Mouse (Mus musculus): ENCODE measurements around the gene Slc35c1. TPM values are rescaled to one million over a fixed set of nuclear protein-coding genes. Genes with fewer than 3 reads are reported as not detected.

Slc35c1 gene
- polyA plus RNA-seq, 1 experiment: 43.9 TPM

DNA sequence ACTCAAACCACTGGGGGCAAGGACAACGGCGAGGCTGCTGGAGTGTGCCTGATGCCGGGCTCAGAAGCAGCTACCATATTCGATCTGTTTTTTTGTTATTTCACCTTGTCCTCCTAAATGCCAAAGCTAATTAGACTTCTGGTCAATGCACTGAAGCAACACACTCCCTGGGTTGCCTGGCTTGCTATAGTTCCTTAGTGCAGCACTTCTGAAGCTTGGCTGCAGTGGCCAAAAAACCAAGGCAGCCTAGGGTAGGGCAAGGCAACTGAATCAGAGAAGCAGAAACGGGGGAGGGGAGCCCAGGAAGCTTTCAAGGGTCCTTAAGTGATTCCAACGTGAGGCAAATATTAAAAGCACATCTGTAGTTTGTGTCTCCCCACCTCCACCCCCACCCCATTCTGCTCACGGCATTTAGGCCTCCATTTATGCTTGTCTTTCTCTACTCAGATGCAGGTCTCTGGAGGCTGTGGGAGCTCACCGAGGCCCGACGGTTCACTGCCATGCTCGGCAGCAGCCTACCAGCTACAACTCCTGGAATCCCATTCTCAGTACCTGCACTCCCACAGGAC, 28.6 kb downstream of the Slc35c1 start:
- H3K4me3 ChIP-seq (replicated peaks; ENCODE audit: extremely low read depth, low read depth, low read length): peak overlapping the region; percentile 97
- 29% methylated on average over 11 of the region's 11 CpGs for WGBS
- no peak for DNase-seq
- TF ChIP-seq CTCF (IDR thresholded peaks at IDR 0.05; ENCODE audit: insufficient read depth, low read length) (no peak), POLR2A (IDR thresholded peaks at IDR 0.05; ENCODE audit: borderline replicate concordance, extremely low read depth, low read depth, low read length) (no peak)
- peaks cover 48% of the 10 kb centered on the region for H3K4me1 ChIP-seq (ENCODE audit: control insufficient read depth, insufficient read depth, low read length)

DNA sequence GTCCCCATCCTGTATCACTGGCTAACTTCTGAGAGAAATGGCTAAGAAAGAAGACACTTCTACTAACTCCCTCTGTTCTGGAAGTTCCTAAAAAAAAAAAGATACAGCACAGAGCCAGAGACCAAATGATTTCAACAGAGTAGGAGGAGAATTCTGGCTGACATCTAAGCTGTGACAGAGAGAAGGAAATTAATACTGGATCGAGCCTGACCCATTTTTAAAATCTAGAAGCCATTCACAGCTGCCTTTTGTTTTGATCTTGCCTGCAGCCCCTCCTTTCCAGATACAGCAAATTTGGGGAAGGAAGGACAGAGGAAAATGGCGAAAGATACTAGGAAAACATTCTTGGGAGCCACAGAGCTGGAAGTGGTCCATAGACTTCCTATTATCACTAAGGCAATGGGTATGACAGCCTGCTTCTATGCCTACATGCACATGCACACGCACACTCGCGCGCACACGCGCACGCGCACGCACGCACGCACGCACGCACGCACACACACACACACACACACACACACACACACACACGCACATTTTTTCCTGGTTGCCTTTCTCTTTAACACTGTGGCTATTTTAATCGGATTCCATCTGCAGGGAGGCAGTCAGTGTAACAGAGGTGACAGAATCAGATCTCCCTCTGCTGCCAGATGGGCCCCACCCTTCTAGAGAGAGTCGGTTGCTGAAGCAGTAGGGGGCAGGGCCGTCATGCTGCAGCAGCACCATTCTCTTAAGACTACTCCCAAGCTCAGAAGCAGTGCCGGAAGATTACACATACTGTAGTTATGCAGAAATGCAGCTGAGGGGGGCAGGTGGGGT, 29.4 kb downstream of the Slc35c1 start:
- TF ChIP-seq POLR2A (IDR thresholded peaks at IDR 0.05; ENCODE audit: borderline replicate concordance, extremely low read depth, low read depth, low read length) (0 out of 2 replicates have a peak, but pooled peaks have one; percentile 12), CTCF (IDR thresholded peaks at IDR 0.05; ENCODE audit: insufficient read depth, low read length) (no peak)
- H3K4me3 ChIP-seq (replicated peaks; ENCODE audit: extremely low read depth, low read depth, low read length): peak overlapping the region; percentile 97
- WGBS: 40% methylated on average over 21 of the region's 21 CpGs
- H3K4me1 ChIP-seq (ENCODE audit: control insufficient read depth, insufficient read depth, low read length): peaks cover 53% of the 10 kb centered on the region
- peak; percentile 56 for DNase-seq

DNA sequence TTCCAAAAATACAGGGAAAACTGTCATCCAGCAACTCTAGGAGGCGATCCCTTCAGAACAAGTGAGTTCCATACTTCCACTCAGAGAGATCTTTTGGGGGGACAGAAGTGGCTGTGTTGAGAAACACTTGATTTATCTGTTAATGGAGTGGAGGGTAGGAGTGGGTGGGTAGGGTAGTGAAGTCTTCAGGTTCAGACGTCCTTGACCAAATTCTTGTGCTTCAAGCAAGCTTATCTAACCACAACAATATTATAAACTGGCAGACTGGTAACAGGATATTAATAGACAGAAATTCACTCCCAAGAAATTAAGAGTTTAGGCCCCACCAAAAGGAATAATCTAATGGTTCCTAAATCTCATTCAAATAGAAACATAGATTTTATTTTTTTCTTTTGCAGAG, 30.2 kb downstream of the Slc35c1 start:
- no peak overlapping the region for H3K4me3 ChIP-seq (replicated peaks; ENCODE audit: extremely low read depth, low read depth, low read length)
- 38% methylated on average over 2 of the region's 2 CpGs for WGBS
- H3K4me1 ChIP-seq (ENCODE audit: control insufficient read depth, insufficient read depth, low read length): peaks cover 61% of the 10 kb centered on the region
- TF ChIP-seq CTCF (IDR thresholded peaks at IDR 0.05; ENCODE audit: insufficient read depth, low read length) (no peak), POLR2A (IDR thresholded peaks at IDR 0.05; ENCODE audit: borderline replicate concordance, extremely low read depth, low read depth, low read length) (no peak)
- no peak for DNase-seq

DNA sequence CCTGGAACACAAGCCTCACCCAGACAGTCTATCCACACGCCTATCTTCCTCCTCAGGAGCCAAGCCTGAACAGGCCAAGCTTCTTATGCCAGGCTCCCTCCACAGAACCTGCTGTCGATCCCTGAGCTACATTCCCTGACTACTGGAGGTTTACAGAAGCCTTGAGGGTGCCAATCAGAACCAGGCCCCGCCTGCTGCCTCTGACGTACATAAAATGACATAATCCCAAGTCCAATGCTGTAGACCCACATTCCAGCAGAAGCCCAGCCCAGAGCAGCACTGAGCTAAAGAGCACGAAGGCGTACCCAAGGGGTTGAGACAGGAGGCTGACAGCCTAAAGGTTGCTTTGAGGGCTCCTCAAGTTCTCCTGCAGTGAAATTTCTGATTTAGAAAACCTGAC, 32.5 kb downstream of the Slc35c1 start:
- no peak for TF ChIP-seq CTCF (IDR thresholded peaks at IDR 0.05; ENCODE audit: insufficient read depth, low read length)
- TF ChIP-seq POLR2A (IDR thresholded peaks at IDR 0.05; ENCODE audit: borderline replicate concordance, extremely low read depth, low read depth, low read length): peak; percentile 70; the same call in 1 of the 2 replicates
- peak; percentile 85 for DNase-seq
- Histone ChIP-seq H3K4me3 (replicated peaks; ENCODE audit: extremely low read depth, low read depth, low read length) (no peak overlapping the region), H3K4me1 (ENCODE audit: control insufficient read depth, insufficient read depth, low read length) (peaks cover 67% of the 10 kb centered on the region)
- WGBS: 17% methylated on average over 6 of the region's 6 CpGs

DNA sequence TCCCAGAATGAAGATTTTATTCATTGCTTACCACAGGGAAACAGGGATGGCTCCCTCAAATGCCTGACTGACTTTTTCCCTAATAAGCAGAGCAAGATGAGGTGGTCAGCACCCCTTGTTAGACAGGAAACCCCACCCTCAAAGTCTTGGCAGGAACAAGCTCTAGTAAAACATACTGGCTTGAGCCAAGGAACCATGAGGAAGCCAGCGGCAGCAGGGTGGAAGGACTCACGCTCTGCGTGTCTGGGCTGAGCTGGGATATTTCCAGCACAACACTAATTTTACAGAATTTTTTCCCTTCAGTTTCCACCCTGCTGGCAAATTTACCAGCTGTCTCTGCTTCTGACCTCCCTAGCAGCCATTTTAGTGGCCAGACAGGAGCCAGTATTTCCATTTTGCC, 33.9 kb downstream of the Slc35c1 start:
- peaks cover 62% of the 10 kb centered on the region for H3K4me1 ChIP-seq (ENCODE audit: control insufficient read depth, insufficient read depth, low read length)
- no peak for DNase-seq
- H3K4me3 ChIP-seq (replicated peaks; ENCODE audit: extremely low read depth, low read depth, low read length): no peak overlapping the region
- 8% methylated on average over 3 of the region's 3 CpGs for whole genome bisulfite sequencing
- TF ChIP-seq CTCF (IDR thresholded peaks at IDR 0.05; ENCODE audit: insufficient read depth, low read length) (no peak), POLR2A (IDR thresholded peaks at IDR 0.05; ENCODE audit: borderline replicate concordance, extremely low read depth, low read depth, low read length) (peak; percentile 20; the same call in 1 of the 2 replicates)

DNA sequence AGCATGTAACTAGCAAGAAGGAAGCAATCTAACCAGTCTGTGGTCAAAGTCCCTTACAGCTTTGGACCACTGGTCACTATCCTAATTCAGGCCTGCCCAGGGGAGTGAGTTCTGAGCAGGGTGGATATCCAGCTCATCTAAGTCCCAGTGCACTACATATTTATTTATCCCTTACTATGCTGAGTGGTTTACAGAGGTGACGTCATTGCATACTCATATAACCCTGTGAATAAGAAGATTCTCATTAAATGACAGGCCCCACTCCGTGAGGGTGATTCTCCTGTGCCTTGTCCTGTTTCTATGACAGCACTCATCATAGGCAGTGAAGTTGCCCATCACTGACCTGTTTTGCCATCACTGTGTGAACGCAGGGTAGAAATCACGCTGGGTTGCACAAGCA, 35.0 kb downstream of the Slc35c1 start:
- DNase-seq: no peak
- H3K4me3 ChIP-seq (replicated peaks; ENCODE audit: extremely low read depth, low read depth, low read length): no peak overlapping the region
- WGBS: 62% methylated on average over 4 of the region's 4 CpGs
- TF ChIP-seq POLR2A (IDR thresholded peaks at IDR 0.05; ENCODE audit: borderline replicate concordance, extremely low read depth, low read depth, low read length): no peak
- TF ChIP-seq CTCF (IDR thresholded peaks at IDR 0.05; ENCODE audit: insufficient read depth, low read length): no peak
- H3K4me1 ChIP-seq (ENCODE audit: control insufficient read depth, insufficient read depth, low read length): peaks cover 55% of the 10 kb centered on the region

DNA sequence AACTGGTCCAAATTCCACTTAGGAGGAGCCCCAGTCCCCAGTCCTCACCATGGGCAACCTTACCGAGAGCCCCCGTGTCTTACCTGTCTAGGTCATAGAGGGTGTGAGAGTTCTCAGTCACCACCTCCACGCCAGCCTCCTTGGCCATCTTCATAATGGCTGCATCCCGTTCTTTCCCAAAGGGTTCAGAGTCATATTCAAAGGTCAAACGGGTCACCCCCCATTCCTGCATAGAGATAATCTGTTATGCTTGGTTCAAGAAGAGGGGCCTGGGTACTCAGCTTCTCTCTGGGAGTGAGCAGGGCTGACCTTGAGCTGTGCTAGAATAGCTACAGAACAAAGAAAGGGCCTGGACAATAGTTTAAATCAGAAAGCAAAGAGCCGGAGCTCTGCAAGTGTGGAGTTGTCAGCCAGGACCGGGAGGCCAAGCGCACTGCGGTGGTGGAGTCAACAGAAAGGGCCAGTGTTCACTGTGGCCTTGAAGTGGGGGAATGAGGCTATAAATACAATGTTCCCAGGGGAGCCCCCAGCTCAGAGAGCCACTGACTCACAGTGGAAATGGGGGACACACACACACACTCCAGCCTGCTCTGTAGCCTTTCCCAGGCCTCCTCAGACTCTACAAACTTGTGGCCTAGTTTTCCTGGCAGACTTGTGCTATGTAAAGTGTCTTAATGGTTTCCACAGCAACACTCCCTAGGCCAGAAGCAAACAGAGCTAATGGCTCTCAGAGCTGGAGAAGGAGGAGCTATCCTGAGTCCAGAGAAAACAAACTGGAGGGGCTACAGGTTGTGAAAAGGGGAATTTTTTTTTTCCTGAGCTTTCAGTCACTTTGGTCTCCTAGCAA, 35.7 kb downstream of the Slc35c1 start:
- DNase-seq: peak; percentile 67
- peak; percentile 13; the same call in 1 of the 2 replicates for TF ChIP-seq POLR2A (IDR thresholded peaks at IDR 0.05; ENCODE audit: borderline replicate concordance, extremely low read depth, low read depth, low read length)
- no peak for TF ChIP-seq CTCF (IDR thresholded peaks at IDR 0.05; ENCODE audit: insufficient read depth, low read length)
- Histone ChIP-seq H3K4me3 (replicated peaks; ENCODE audit: extremely low read depth, low read depth, low read length) (no peak overlapping the region), H3K4me1 (ENCODE audit: control insufficient read depth, insufficient read depth, low read length) (peaks cover 50% of the 10 kb centered on the region)
- 53% methylated on average over 9 of the region's 9 CpGs for WGBS

DNA sequence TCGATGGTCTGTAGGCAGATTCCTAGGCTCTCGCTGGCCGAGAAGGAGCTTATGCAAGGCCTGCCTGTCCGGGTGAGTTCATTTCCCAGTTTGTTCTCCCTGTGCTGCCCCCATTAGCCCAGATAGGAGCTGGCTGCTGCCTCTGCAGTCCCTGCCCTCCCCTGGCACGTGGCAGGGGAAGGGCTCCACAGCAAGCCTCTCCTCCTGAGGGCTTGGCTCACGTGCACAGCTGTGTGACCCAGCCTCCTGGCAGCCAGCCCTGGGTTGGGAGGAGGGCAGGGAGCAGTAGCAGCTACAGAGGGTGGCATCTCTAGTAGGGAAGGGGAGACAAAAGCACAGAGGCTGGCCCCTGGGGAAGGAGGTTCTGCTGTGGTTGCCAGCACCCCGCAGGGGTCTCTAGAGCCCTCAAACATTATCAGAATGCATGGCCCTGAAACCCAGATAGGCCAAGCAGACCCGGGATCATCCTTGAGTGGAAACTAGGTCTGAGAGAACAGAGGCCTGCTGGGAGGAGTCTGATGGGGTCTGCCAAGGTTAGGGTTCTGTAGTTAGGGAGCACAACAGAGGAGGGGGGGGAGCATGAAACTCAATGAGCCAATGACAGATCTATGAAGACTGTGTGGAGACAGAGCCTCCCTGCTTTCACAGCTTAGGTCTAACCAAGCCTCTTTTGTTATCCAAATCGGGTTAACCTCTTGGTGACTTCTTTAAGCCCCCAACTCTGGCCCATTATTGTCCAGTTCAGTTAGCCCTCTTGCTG, 36.5 kb downstream of the Slc35c1 start:
- WGBS: 27% methylated on average over 9 of the region's 9 CpGs
- peak; percentile 98 for DNase-seq

More for the DNA sequence above, 36.5 kb downstream of the Slc35c1 start:
- TF ChIP-seq POLR2A (IDR thresholded peaks at IDR 0.05; ENCODE audit: borderline replicate concordance, extremely low read depth, low read depth, low read length) (peak; percentile 28; the same call in 1 of the 2 replicates), CTCF (IDR thresholded peaks at IDR 0.05; ENCODE audit: insufficient read depth, low read length) (no peak)
- Histone ChIP-seq H3K4me1 (ENCODE audit: control insufficient read depth, insufficient read depth, low read length) (peaks cover 48% of the 10 kb centered on the region), H3K4me3 (replicated peaks; ENCODE audit: extremely low read depth, low read depth, low read length) (no peak overlapping the region)
